Mouse (Mus musculus): ENCODE data around the gene H1foo. TPM values are rescaled to one million over a fixed set of nuclear protein-coding genes. Genes with fewer than 3 reads are reported as not detected.

H1foo gene
- total RNA-seq, 4 experiments from 2014 or later = not detected

- no peak for DNase-seq (ENCODE audit: low spot score)
Observed at GRCm38 (mm10) chr6:115961743-115962142, 17.0 kb downstream of the H1foo start.

- peak; percentile 45 for DNase-seq (ENCODE audit: low spot score)
Observed at GRCm38 (mm10) chr6:115962439-115963085, 17.8 kb downstream of the H1foo start.

GRCm38 (mm10) chr6:115963656-115964055 lies 18.9 kb downstream of the H1foo start:
- peak; percentile 65 for DNase-seq (ENCODE audit: low spot score)

GRCm38 (mm10) chr6:115966227-115966966 lies 21.7 kb downstream of the H1foo start:
- no peak for DNase-seq (ENCODE audit: low spot score)

GRCm38 (mm10) chr6:115967291-115967880 lies 22.6 kb downstream of the H1foo start:
- no peak for DNase-seq (ENCODE audit: low spot score)

GRCm38 (mm10) chr6:115968086-115968485 lies 23.3 kb downstream of the H1foo start:
- DNase-seq (ENCODE audit: low spot score) = no peak

GRCm38 (mm10) chr6:115968700-115969099 lies 24.0 kb downstream of the H1foo start:
- DNase-seq (ENCODE audit: low spot score) = no peak

- DNase-seq (ENCODE audit: low spot score) = no peak
Observed at GRCm38 (mm10) chr6:115969103-115969502, 24.4 kb downstream of the H1foo start.

GRCm38 (mm10) chr6:115969952-115970351 lies 25.2 kb downstream of the H1foo start:
- no peak for DNase-seq (ENCODE audit: low spot score)

- DNase-seq (ENCODE audit: low spot score) = no peak
Observed at GRCm38 (mm10) chr6:115971273-115972060, 26.7 kb downstream of the H1foo start.

GRCm38 (mm10) chr6:115972083-115972764 lies 27.5 kb downstream of the H1foo start:
- no peak for DNase-seq (ENCODE audit: low spot score)

GRCm38 (mm10) chr6:115973139-115973875 lies 28.6 kb downstream of the H1foo start:
- no peak for DNase-seq (ENCODE audit: low spot score)

GRCm38 (mm10) chr6:115973881-115974662 lies 29.3 kb downstream of the H1foo start:
- no peak for DNase-seq (ENCODE audit: low spot score)

GRCm38 (mm10) chr6:115975606-115976005 lies 30.9 kb downstream of the H1foo start:
- DNase-seq (ENCODE audit: low spot score) = no peak

- no peak for DNase-seq (ENCODE audit: low spot score)
Observed at GRCm38 (mm10) chr6:115977810-115978209, 33.1 kb downstream of the H1foo start.

- DNase-seq (ENCODE audit: low spot score) = no peak
Observed at GRCm38 (mm10) chr6:115978596-115978995, 33.9 kb downstream of the H1foo start.

- no peak for DNase-seq (ENCODE audit: low spot score)
Observed at GRCm38 (mm10) chr6:115982889-115983288, 38.2 kb downstream of the H1foo start.

GRCm38 (mm10) chr6:115983306-115984038 lies 38.7 kb downstream of the H1foo start:
- DNase-seq (ENCODE audit: low spot score) = no peak

- no peak for DNase-seq (ENCODE audit: low spot score)
Observed at GRCm38 (mm10) chr6:115984580-115984979, 39.8 kb downstream of the H1foo start.

Data from heart, adult 8-10 months (tissue).